Mouse (Mus musculus): Measurements from ENCODE around the gene Bcas3.
A peak's percentile ranks its signal among the peaks of the same experiment; 100 is the strongest.

Bcas3 gene

DNA sequence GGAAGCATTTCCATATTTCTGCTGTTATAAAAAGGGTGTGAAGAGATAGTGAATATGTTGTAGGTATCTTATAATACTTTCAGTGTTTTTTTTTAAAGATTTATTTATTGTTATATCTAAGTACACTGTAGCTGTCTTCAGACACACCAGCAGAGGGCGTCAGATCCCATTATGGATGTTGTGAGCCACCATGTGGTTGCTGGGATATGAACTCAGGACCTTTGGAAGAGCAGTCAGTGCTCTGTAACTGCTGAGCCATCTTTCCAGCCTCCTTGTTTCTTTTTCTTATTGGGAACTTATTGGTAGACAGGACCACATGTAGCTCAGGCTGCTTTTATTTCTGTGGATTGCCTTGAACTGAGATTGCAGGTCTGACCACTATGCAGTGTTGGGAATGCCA, 27.1 kb downstream of the Bcas3 start:
- DNase-seq = no peak

DNA sequence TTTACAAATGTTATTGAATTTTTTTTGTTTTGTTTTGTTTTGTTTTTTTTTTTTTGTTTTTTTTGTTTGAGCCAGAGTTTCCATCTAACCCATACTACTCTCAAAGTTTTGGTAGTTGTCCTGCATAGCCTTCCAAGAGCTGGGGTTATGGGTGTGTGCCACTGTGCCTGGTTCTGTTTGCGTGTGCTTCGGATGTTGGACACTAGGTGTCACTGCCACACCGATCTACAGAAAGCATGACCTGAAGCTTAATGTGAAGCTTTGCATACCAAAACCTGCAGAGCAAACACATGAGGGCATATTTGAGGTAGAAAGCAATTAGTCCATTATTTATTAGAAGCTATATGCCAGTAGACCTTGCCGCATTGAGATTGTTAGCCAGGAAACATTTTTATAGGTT, 29.1 kb downstream of the Bcas3 start:
- DNase-seq = peak; percentile 78 to 83

DNA sequence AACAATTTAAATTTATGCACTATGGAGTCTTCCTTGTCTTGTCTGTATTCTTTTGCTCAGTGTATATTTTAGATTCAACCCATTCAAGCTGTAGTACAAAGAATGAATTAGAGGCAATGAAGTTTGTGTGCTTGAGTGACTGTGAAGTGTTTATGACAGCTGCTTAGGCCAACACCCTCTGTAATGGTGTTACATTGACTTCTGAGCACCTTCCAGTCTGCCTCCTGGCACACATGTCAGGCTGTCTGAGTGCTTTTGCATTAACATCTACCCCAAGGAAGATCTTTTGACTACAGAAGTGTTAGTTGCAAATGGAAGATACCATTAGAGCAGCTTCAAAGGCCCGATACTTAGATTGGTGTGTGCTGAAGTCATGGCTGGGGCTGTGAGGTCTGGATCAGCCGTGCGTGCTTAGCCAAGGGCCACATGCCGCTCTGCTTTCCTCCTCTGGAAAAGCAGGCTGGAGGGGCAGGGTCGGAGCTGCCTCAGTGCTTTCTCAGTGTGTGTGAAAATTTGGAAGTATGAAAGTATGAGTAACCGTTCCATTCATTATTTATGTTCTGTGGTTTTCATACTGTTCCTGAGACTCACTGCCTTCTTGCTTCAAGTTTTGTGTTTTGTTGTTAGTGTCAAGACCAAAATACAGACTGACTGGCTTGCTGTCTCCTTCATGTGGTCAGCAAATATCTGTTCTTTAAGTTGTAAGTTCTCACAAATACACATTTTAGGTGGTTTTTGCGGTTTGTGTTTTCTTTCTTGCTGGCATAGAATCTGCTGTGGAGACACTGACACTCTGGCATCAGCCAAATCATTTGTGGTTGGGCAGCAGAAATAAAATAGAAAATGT, 31.2 kb downstream of the Bcas3 start:
- no peak for DNase-seq

DNA sequence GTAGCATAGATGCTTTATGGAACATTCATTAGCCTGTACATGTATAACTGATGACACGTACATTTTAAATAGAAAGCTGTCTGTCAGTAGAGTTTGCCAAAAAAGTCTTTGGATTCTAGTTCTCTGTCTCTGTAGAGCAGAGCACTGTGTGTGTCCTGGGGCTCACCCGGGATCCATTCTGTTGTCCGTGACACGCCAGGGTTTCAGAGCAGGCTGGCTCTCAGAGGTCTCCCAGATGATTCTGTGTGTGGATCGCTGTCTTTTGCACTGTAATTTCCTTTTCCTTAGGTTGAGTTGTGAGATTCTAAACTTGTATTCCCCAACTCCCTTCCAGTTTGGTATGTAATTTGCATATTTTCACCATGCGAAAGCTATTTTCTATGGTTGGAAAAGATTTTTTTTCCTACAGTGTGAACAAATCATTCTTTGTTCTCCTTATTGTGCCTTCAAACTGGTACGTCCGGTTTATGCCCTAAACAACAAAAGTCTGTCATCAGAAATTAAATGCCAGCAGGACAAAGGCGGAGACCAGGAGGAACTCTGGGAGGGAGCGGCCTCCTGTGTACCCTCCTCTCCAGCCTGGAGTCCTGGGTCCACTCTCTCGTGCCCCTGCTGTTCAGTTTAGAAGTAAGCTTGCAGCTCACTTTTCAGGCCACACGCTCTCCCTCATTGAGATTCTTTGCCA, 39.4 kb downstream of the Bcas3 start:
- DNase-seq = no peak

DNA sequence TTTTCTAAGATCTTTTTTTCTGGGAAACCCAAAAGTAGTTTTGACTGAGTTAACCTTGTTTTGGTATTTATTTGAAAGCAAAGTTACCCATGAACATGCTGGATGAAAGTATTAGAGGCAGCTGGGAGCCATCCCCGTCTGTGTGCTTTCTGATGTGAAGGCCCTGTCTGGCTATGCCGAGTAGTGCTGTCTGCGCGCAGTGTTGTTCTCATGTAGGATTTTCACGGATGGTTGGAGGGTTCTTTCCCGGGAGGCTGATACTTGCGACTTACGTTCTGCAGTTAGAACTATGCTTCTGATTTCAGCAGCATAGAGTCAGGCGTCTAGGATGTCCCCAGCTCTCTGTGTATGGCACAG, 39.9 kb downstream of the Bcas3 start:
- DNase-seq = no peak

DNA sequence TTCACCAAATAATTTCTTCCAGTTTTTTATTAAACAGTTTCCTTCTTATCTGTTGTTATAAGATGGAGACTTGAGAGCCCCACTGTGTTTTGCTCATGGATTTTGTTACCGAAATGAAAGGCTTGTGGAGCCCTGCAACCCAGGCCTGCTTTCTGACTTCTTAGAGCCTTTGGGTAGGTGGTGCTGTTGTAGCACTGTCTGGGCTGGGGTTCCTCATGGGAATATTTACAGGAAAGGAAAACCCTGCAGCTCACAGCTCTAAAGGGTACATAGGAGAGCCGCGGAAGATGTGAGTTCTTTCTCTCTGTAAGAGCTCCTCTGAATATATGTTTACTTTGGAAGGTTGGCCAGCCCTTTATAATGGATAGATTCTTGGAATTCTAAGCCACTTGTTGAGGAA, 41.0 kb downstream of the Bcas3 start:
- no peak for DNase-seq

DNA sequence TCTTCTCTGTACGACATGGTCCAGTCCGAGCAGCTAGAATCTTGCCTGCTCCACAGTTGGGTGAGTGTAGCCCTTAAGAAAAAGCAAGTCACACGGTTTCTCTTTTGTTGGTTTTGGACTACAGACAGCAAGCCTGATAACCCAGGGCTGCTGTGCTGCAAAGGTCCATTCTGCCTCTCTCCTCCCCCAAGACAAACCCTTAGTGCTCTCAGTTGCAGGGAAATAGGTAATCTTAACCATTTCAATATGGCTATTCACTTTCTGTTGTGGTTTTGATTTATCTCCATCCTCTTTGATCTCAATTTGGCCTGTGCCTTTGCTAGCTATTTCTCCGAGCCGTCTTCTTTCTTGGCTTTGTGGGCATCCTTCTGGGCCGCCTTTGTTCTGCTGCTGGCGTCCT, 42.4 kb downstream of the Bcas3 start:
- no peak for DNase-seq

DNA sequence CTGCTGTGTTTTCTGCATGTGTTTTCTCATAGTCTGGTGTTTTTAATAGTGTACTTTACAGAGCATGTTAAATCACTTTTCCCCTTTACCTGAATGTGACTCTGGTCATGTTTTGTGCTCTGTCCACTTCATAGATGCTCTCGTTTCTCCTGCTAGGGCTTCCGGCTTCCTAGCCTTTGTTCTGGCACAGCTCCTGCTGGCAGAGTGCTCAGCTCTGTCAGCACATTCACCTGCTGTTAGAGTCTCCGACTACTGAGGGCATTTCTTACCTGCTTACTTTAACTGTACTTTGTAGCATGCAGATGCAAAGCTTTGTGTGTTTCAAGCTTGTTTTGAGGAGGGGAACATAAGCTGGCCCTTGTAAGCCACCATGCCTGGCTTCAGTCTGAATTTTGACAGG, 53.6 kb downstream of the Bcas3 start:
- DNase-seq = peak; percentile 83 to 89

DNA sequence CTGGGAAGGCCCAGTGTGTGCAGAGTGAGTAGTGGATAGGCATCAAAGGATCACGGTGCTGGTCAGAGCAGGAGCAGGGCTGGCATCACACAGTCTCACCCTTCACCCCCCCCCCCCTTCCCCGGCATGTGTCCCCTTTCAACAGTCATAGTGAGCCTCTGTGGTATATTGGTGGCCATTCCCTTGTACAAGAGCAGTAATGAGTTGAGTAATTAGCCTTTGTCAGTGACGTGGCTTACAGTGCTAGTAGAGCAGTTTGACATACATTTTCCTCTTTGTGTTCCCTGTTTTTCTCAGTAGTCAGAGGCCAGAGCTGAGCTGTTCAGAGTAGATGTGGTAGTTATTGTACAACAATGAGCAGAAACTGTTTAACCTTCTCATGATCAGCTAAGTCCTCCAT, 54.7 kb downstream of the Bcas3 start:
- DNase-seq = no peak

DNA sequence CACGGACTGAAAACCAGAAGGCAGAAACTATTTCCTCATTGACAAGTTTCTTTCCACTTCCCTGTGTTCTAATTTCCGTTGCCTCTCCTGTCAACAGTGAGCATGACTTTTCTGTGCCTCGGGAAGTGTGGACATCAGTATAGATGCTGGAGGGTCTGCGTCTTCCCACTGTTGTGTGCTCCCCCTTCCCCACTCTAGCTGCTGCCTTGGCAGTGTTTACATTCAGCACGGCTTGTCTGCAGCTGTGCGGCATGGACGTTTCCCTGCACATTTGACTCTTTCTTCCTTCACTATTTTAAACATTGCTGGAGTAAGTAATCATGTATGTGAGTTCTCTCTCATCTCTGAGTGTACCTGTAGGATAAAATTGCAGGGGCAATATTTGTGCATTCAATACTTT, 59.4 kb downstream of the Bcas3 start:
- no peak for DNase-seq

DNA sequence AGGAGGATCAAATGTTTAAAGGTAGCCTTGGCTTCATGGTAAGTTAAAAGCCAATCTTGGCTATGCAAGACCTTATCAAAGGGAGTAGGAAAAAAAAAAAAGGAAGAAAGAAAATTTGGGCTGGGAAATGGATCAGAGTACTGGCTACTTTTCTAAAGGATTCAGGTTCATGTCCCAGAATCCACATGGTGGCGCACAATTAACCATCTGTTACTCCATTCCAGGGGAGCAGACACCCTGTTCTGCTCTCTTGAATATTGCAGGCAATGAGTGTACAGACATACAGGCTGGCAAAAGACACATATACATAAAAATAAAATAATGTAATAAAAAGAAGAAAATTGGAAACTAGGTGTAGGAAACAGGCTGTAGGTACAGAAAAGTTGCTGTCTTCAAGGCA, 61.5 kb downstream of the Bcas3 start:
- peak; percentile 30 to 60 for DNase-seq

DNA sequence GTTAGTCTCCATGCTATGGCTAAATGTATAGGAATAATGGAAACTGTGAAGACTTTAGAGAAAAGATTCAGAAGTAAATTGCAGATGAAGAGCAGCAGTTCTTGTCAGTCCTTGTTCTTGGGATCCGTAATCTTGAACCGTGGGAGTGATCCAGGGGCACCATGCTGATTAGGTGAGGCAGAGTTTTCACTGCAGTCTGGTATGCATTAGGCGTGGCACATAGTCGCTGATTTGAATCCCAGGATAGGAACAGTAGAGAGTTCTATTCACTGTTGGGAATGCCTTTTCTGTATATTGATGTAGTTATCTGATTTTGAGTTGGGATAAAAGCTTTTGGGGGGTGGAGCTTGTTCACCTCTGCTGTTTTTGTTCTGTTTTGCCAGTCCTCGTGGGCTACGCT, 74.4 kb downstream of the Bcas3 start:
- no peak for DNase-seq

DNA sequence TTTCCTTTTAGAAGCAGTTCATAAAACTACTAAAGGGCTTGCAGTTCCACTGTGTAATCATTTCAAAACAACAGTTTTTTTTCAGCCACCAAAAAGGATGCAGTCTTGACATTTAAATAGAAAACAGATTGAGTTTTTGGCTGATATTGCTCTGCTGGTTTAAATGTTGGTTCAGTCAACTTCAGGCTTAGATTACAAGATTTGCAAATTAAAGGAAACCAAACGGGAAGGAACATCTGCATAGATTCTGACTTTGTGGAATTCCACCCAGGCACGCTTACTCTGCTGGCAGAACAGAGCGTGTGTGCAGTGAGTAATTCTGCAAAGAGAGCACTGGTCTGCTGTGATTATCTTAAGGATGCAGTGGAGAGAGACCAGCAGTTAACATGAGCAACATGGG, 75.3 kb downstream of the Bcas3 start:
- DNase-seq = no peak

DNA sequence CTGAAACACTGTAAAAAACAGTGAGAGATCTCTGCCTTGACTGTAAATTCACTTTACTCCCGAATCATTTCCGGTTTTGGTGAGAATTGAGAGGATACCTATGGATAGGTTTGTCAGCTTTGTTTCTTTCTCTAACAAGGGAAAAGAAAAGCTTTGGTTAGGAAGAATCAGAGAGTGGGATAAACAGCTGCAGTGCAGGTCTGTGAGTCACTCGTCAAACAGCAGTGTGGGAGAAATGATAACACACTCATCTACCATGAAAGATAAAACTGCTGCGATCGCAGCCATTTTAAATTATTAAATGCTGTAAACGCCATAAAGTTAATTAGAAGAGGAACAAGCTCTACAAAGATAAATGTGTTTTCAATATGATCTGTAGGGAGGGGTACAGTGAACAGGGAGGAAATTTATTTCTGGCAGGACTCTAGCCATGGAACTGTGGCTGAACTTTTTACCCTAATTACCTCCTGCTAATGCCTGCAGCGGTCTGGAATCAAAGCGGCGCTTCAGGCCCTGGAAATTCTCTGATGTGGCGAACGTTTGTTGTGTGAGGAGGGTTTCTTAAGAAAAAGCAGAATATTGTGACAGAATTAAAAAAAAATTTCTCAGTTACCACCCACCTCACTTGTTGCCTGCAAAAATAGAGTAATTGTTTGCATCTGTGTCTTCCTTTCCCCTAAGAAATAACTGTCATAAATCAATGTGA, 77.9 kb downstream of the Bcas3 start:
- no peak for DNase-seq

DNA sequence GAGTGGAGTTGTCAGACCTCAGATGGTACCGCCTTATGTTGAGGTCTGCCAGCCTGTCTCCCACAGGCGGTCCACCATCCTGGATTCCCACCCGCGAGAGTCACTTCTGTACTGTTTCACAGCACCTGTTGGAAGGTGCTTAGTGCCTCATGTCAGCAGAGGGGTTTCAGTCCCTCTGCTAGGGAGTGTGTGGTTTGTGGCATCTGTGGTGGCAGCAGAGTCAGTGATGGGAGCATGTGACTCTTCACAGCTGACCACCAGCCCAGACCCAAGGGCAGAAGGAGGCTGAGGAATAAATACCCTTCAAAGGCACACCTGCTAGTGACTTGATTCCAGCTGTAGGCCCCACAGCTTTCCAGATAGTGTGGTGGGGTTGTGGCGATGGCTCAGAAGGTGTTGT, 94.4 kb downstream of the Bcas3 start:
- no peak for DNase-seq

DNA sequence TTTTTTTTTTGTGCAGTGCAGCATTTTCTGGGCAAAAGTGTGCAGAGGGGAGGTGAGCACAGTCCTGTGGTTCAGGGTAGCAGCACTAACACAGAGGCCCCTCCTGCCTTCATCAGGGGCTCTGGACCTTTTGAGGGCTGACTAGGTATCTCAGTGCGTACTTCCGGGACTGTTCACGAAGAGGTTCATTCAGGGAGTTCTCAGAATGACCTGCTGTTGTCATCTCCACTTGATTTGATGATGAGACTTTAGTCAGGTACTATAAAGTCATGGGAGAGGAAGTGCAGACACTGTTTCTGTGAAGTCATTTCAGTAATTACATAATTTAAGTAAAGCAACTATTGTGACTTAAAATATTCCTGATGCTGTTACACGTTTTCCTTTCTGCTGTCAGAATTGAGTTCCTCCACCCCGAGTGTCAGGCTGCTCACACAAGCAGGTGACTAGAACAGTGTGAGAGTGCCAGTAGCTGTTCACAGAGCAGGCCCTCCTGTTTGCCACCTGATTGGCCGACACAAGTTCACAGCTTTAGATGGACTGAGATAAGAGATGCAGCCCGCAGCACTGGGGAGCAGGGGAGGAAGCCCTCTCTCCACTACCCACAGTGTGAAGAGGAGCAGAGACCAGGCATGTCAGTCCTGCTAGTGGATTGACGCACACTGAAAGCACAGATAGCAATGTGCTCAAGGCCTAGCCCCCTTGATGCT, 100.8 kb downstream of the Bcas3 start:
- DNase-seq = no peak

DNA sequence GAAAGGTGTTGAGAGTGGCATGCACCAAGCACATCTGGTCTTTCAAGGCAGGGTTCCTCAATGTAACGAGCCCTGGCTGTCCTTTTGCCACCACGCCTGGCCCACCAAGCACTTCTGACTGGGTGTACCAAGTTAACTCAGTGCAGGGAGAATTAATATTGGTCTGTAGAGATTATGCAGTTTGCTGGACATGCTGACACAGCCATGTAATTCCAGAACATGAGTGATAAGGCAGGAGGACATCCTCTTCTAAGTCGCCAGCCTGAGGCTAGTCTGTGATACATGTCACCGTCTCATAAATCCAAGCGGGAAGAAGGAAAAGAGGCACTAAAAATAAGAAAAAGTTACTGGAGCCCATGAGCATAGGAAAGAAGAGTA, 101.3 kb downstream of the Bcas3 start:
- no peak for DNase-seq

DNA sequence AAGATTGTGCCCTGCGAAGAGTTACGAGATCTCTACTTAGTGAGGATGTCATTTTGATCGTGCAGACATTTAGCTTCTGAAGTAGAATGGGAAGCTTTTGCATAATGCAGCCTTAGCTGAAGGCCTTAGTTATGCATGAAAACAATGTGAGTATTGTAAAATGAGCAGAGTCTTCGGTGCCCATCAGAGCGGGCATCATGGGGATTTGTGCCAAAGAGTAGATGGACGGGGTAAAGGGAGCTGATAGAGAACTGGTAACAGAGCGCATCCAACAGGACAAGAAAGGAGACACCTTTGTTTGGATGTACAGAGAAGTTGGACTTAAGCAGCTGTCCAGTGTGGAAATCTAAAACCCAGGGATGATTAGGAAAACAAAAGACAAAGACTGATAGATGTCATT, 108.6 kb downstream of the Bcas3 start:
- no peak for DNase-seq

DNA sequence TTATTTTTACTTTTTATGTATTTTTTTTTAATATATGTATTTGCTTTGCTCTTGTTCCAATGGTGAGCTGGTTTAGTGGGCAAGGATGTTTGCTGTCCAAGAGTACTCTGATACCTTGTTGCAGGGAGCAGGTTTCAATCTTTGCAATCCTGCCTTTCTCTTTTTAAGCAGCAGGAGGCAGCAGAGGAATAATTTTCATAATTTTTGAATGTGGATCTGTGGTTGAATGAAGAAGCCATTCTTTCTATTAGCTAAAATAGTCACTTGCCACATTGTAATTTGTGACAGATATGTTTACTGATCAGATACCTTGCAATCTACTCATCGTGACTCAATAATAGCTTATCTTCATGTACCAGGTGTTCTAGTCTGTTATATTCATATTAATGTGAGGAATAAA, 116.6 kb downstream of the Bcas3 start:
- peak in 1 of 2 experiments; percentile 56 for DNase-seq

DNA sequence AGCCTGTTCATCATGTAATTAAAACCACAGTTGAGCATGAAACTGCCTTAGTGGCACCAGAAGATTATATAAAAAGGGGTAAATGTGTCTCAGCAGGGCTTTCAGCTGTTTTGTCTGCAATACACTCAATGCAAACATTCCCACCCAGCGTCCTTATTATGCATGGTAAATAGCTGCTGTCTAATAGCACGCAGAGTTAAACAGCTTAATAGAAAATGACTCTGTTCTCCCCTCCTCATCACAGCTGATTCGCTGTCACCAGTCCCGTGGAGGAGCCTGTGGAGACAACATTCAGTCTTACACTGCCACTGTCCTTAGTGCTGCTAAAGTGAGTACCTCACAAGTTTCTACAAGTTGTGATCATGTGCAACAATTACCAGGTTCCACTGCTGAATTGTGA, 117.5 kb downstream of the Bcas3 start:
- DNase-seq = no peak

DNA sequence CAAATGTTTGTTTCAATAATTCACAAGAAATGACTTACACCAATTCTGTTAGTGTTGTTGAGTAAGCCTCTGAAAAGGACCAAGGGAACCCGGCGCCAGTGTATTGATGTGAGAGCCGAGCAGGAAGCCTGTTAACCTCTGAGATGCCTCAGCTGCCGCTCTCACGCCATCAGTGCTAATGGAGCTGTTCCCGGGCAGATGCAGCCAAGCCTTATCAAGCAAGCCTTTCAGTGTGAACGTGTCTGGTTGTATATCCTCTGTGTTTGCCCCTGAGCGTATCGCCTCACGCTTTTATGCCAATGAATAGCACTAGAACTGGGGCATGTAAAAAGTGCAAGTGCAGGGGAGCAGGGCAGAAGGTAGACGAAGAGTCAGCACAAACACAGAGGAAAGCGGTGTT, 121.4 kb downstream of the Bcas3 start:
- DNase-seq = no peak

DNA sequence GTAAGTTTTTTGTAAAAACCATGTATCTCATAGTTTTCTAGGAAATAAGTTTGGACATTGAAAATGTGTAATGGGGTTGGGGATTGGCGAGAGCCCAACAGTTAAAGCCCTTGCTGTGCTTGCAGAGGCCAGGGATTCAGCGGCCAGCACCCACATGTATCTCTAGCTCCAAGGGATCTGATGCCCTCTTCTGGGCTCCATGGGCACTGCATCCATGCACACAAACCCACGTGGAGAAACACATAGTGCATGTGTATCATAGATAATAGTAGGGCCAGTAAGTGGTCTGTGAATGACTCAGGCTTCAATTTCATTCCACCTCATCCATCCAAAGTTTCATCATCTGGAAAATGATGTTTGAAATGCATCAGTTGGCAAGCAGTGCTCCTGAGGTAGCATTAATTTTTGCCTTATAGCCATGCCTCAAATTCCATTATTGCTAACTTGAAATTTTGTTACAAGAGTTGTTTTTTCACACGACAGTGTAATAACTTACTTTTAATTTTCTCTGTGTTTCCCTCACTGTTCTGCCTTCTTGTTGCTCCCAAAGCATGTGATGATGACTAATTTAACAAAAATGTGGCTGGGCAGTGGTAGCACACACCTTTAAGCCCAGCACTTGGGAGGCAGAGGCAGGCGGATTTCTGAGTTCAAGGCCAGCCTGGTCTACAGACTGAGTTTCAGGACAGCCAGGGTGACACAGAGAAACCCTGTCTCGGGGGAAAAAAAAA, 129.9 kb downstream of the Bcas3 start:
- peak in 1 of 2 experiments; percentile 35 for DNase-seq

Data from cerebellum, postnatal 25 days (tissue).